Mouse (Mus musculus): Measurements from ENCODE around the gene St6galnac3. TPM values are rescaled to one million over a fixed set of nuclear protein-coding genes. Genes with fewer than 3 reads are reported as not detected.
A peak's percentile ranks its signal among the peaks of the same experiment; 100 is the strongest.

The St6galnac3 gene
- polyA plus RNA-seq, 1 experiment, result 2.5 TPM

DNA sequence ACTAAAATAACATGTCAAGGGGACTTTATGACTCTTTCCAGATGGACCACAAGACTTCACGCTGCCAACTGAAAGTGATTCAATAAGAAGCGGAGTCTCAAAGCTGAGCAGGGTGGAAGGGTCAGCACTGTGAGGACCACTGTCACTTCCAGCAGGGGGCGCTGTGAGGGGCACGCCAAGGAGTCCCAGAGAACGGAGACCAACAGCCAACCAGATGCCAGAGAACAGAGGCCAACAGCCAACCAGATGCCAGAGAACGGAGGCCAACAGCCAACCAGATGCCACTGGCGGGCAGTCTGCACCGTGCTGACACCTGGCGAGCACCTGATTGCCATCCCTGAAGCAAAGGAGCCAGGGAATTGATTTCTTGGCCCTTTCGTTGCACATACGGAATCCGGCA is 49.9 kb downstream of the St6galnac3 start:
- TF ChIP-seq POLR2A (IDR thresholded peaks at IDR 0.05; ENCODE audit: low read depth, low read length) (no peak), CTCF (IDR thresholded peaks at IDR 0.05; ENCODE audit: borderline replicate concordance, insufficient read depth, low read length) (peak; percentile 17; the same call in 1 of the 2 replicates)
- Histone ChIP-seq H3K4me3 (ENCODE audit: insufficient read depth, low read length) (no peak overlapping the region), H3K4me1 (ENCODE audit: control insufficient read depth, insufficient read depth, low read length) (no peaks in the 10 kb centered on the region), H3K27ac (ENCODE audit: insufficient read depth, low read length) (no peak overlapping the region)

DNA sequence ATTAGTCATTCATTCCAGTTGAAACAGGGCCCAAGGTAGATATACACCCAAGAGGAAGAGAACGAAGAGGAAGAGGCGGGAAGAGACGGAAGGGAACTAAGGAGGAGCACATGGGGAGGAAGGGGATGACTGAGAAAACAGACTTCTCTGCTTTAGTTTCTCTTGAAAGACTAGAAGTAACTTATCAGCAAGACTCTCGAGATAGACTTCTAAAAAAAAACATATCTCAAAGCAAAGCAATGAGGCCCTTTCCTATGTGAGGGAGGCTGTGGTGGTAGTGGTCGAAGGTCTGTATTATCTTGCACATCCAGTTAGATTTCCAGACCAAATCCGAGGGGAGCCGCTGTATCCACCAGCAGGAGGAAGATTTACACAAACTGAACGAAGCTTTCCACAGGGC is 50.6 kb downstream of the St6galnac3 start:
- H3K4me3 ChIP-seq (ENCODE audit: insufficient read depth, low read length), result no peak overlapping the region
- H3K4me1 ChIP-seq (ENCODE audit: control insufficient read depth, insufficient read depth, low read length), result no peaks in the 10 kb centered on the region
- TF ChIP-seq CTCF (IDR thresholded peaks at IDR 0.05; ENCODE audit: borderline replicate concordance, insufficient read depth, low read length) (no peak), POLR2A (IDR thresholded peaks at IDR 0.05; ENCODE audit: low read depth, low read length) (no peak)
- H3K27ac ChIP-seq (ENCODE audit: insufficient read depth, low read length), result no peak overlapping the region

DNA sequence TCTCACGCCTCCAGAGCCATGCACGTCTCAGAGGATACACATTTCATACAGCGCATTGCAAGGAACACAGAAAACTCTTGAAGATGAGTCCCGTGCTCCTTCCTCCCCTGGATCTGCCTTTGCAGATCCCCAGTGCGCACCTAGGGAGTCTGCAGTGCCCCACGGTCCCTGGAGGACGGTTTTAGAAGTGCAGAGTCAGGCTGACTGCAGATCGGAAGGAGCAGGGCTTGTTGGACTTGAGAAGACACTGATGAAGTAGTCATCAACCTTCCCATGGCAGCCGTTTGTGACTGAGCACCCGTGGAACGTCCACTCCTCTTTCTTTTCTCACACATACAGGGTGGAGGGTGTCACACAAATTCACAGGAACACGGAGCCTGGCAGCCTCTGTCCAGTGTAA is 51.5 kb downstream of the St6galnac3 start:
- Histone ChIP-seq H3K4me1 (ENCODE audit: control insufficient read depth, insufficient read depth, low read length) (0 out of 2 replicates have a peak, but pooled peaks cover 3% of the 10 kb centered on the region), H3K4me3 (ENCODE audit: insufficient read depth, low read length) (no peak overlapping the region), H3K27ac (ENCODE audit: insufficient read depth, low read length) (no peak overlapping the region)
- TF ChIP-seq CTCF (IDR thresholded peaks at IDR 0.05; ENCODE audit: borderline replicate concordance, insufficient read depth, low read length) (no peak), POLR2A (IDR thresholded peaks at IDR 0.05; ENCODE audit: low read depth, low read length) (no peak)

DNA sequence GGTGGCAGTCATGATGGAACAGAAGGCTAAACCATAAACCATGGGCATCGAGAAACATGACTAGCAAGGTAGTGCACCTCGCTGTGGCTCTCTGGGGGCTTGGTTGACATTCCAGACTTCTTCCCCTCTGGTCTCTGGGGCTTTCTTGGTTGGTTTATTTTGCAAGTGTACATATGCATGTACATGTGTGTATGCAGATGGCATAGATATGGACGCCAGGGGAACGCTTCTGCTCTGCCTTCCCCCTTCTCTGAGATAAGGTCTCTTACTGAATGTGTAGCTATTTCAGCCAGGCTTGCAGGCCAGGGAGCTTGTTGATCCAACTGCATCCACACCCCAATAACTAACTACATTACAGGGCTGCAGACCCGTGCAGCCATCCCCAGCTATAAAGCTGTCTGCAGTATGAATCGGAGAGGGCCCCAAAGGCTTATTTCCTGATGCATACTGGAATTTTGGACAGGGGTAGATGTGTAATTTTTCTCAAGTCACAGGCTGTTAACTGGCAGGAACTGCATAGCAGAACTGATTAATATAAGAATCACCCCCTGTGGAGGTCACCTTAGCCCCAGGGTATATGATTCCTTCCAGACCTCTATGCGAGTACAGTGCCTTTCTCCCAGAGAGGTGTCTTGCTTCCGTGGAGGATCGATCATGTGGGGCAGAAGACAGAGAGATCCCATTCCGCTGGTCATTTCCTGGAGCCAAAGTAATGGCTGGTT is 53.9 kb downstream of the St6galnac3 start:
- no peak for TF ChIP-seq CTCF (IDR thresholded peaks at IDR 0.05; ENCODE audit: borderline replicate concordance, insufficient read depth, low read length)
- TF ChIP-seq POLR2A (IDR thresholded peaks at IDR 0.05; ENCODE audit: low read depth, low read length), result no peak
- no peak overlapping the region for H3K4me3 ChIP-seq (ENCODE audit: insufficient read depth, low read length)
- H3K4me1 ChIP-seq (ENCODE audit: control insufficient read depth, insufficient read depth, low read length), result 0 out of 2 replicates have a peak, but pooled peaks cover 3% of the 10 kb centered on the region
- no peak overlapping the region for H3K27ac ChIP-seq (ENCODE audit: insufficient read depth, low read length)

DNA sequence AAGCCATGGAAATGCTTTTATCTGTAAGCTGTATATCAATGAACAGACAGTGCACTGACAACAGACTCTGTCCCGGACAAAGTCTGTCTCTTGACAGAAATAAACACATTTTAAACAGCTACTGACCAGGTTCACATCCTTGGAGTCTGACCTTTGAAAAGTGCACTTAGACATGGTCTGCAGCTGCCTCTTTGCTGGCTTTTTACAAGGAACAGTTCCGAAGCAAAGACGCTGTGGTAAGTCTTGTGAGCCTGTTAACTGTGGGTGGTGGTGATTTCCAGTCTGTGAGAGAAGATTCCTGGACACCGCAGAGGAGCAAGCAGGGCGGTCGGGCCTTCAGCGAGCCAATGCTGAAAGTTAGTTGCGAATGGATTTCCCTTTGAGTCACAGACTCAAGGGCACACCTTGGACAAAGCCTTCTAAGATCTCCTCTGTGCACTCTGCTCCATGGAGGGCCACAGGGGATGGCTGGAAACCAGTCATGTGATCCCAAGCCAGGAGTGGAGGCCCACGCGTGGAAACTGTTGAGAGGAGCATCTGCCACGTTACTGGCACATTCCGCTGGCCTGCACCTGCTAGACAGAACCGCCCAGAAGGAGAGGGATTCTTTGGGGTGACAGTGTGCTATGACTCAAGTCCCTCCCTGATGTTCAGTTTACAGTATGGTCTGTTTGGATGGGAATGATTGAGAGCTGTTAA is 55.1 kb downstream of the St6galnac3 start:
- H3K4me3 ChIP-seq (ENCODE audit: insufficient read depth, low read length), result no peak overlapping the region
- no peak for TF ChIP-seq CTCF (IDR thresholded peaks at IDR 0.05; ENCODE audit: borderline replicate concordance, insufficient read depth, low read length)
- no peak for TF ChIP-seq POLR2A (IDR thresholded peaks at IDR 0.05; ENCODE audit: low read depth, low read length)
- no peak overlapping the region for H3K27ac ChIP-seq (ENCODE audit: insufficient read depth, low read length)
- 0 out of 2 replicates have a peak, but pooled peaks cover 3% of the 10 kb centered on the region for H3K4me1 ChIP-seq (ENCODE audit: control insufficient read depth, insufficient read depth, low read length)

DNA sequence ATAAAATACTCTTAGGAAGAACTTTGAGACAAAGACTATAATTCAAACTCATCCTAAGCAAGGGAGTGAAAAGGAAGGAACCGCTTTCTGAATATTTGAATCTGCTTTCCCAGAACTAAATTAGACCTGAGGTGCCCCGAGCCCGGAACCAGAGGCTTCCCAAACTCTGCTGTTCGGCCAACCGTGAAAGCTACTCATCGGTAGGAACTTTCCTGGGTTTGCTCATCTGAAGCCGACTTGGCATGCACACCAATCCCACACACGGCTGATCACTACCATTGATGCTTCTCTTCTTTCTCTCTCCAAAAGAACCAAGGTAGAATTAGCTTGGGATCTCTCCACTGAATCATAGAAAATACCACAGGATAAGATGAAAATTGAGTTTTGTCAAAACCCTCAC is 55.6 kb downstream of the St6galnac3 start:
- no peak overlapping the region for H3K27ac ChIP-seq (ENCODE audit: insufficient read depth, low read length)
- TF ChIP-seq POLR2A (IDR thresholded peaks at IDR 0.05; ENCODE audit: low read depth, low read length) (no peak), CTCF (IDR thresholded peaks at IDR 0.05; ENCODE audit: borderline replicate concordance, insufficient read depth, low read length) (no peak)
- H3K4me3 ChIP-seq (ENCODE audit: insufficient read depth, low read length), result no peak overlapping the region
- H3K4me1 ChIP-seq (ENCODE audit: control insufficient read depth, insufficient read depth, low read length), result 0 out of 2 replicates have a peak, but pooled peaks cover 3% of the 10 kb centered on the region

DNA sequence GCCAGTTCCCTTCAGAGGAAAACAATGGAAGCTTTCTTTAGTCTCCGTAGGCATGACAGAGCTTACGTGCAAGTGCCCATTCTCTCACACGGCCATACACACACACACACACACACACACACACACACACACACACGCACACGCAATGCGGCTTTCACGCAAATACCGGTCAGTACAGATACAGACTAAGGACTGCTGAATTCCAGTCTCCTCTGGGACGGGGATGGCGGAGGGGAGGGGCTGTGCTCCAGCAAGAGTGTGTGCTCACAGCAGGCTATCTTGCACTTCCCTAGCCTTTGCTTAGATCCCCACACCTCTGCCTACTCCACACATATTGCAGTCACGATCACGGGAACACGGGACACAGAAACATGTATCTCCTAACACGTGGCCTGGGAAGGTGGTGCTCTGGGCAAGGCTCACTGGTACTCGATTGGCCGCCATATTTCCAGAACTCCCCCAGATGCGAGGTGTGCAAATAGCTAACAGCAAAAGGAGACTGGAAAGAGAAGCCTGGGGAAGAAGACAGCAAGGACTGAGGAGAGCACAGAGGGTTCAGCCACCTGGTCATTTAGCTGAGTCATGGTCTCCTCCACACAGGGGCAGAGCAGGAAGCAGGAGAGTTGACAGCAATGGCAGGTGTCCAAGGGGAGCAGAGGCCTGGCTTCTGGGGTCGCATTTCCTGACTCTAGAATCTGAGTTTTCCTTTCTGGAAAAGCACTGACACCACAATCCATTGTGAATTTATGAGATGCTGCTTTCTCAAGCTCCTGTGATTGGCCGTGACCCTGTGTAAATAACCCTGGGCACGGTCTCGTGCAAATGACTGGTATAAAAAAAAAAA is 56.3 kb downstream of the St6galnac3 start:
- Histone ChIP-seq H3K4me1 (ENCODE audit: control insufficient read depth, insufficient read depth, low read length) (0 out of 2 replicates have a peak, but pooled peaks cover 3% of the 10 kb centered on the region), H3K27ac (ENCODE audit: insufficient read depth, low read length) (no peak overlapping the region), H3K4me3 (ENCODE audit: insufficient read depth, low read length) (no peak overlapping the region)
- TF ChIP-seq CTCF (IDR thresholded peaks at IDR 0.05; ENCODE audit: borderline replicate concordance, insufficient read depth, low read length), result no peak
- no peak for TF ChIP-seq POLR2A (IDR thresholded peaks at IDR 0.05; ENCODE audit: low read depth, low read length)

DNA sequence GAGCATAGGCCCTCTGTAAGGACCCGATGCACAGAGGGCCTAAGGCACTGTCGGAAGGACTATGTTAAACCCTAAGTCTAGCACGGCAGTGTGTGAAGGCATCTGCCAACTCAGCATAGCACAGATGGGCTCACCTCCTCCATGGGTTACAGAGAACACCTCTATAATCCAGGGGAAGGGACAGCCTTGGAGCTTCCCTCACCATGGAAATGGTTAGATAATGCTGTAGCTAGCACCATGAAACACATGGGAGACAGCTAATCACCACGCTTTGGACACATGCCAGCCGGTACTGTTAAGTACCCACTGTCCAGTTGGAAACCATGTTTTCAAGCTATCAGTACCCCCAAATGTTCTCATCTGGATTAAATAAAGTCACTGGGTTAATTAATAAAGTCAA is 60.3 kb downstream of the St6galnac3 start:
- 0 out of 2 replicates have a peak, but pooled peaks cover 3% of the 10 kb centered on the region for H3K4me1 ChIP-seq (ENCODE audit: control insufficient read depth, insufficient read depth, low read length)
- H3K4me3 ChIP-seq (ENCODE audit: insufficient read depth, low read length), result no peak overlapping the region
- TF ChIP-seq CTCF (IDR thresholded peaks at IDR 0.05; ENCODE audit: borderline replicate concordance, insufficient read depth, low read length), result no peak
- TF ChIP-seq POLR2A (IDR thresholded peaks at IDR 0.05; ENCODE audit: low read depth, low read length), result no peak
- no peak overlapping the region for H3K27ac ChIP-seq (ENCODE audit: insufficient read depth, low read length)

DNA sequence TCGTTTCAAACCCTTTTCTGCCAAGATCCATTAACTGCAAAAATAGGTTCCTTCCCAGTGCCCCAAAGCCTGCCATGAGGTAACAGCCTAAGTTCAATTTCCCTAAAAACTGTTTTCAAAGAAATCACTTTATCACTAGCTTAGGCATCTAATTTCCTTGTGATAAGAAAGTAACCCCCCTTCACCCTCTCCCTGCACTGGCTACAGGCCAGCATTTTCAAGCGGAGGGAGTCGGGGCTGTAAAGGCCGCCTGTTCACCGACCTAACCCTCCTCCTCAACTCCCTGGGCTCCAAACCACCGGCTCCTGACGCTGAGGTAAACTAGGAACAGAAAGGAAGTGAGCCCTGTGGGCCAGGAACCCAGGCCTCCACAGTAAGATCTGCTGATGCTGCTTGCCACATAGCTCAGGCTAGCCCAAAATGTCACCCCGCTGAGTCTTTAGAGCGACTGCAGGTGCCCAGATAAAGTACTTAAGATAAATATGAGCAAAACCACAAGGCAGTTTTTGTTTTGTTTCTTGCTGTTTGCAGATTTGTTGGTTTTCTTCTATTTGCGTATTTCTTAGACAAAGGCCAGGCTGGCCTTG is 61.0 kb downstream of the St6galnac3 start:
- H3K27ac ChIP-seq (ENCODE audit: insufficient read depth, low read length), result no peak overlapping the region
- H3K4me1 ChIP-seq (ENCODE audit: control insufficient read depth, insufficient read depth, low read length), result 0 out of 2 replicates have a peak, but pooled peaks cover 3% of the 10 kb centered on the region
- TF ChIP-seq POLR2A (IDR thresholded peaks at IDR 0.05; ENCODE audit: low read depth, low read length) (no peak), CTCF (IDR thresholded peaks at IDR 0.05; ENCODE audit: borderline replicate concordance, insufficient read depth, low read length) (no peak)
- H3K4me3 ChIP-seq (ENCODE audit: insufficient read depth, low read length), result no peak overlapping the region

Measured in embryonic fibroblast, embryonic 13.5 days (primary cell).